Mouse (Mus musculus) thymus, adult 2 months (tissue): ENCODE results near the gene Dpyd.

Source experiments
- CTCF ChIP-seq: fragments of 200-500 bp; IDR thresholded peaks from 2 replicates; pipeline ENCODE4 v1.5.1; 2012; ENCODE audit warnings: mild to moderate bottlenecking, control low read depth, low read length, moderate library complexity, borderline replicate concordance; ENCODE audit not compliant: control insufficient read depth, poor library complexity, insufficient read depth; ENCODE audit errors: extremely low read depth
- POLR2A ChIP-seq: fragments of 200-500 bp; IDR thresholded peaks from 2 replicates; pipeline ENCODE4 v1.6.1; 2012; ENCODE audit warnings: mild to moderate bottlenecking, low read length, control low read depth, moderate library complexity; ENCODE audit not compliant: control insufficient read depth, poor library complexity, insufficient read depth; ENCODE audit errors: extremely low read depth

- TF ChIP-seq CTCF: no peak
- no peak for TF ChIP-seq POLR2A
Observed at GRCm38 (mm10) chr3:119431757-119432156, 869.8 kb downstream of the Dpyd start.
